Mouse (Mus musculus) ZHBTc4 (cell line): Measurements from ENCODE around the gene Cyct.

Experiments
- DNase-seq: peaks from one replicate; pipeline ENCODE4 v3.0.0-alpha.2; 2011; ENCODE audit warnings: low read depth, low spot score

The Cyct gene

DNA sequence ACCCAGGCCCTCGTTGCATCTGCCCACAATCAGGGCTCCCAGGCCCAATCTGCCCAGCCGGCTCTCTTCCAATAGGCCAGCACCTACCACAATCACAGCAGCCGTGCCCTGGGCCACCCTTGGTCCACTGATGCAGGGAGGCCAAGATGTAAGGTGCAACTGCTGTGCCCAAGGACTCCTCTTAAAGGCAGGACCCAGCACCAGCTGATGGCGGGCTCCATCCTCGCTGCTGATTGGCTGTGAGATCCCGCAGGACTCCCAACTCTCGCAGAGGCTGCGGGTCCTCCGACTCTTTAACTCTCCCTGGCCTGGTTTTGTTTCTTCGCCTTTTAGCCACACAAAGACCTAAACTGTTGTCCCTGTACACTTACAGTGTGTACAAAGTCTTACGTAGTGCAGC lies at the start of gene Cyct:
Gene Cyct (minus strand): TSS at position 225 of the 400 bp plus-strand sequence.
- DNase-seq = peak; percentile 72

DNA sequence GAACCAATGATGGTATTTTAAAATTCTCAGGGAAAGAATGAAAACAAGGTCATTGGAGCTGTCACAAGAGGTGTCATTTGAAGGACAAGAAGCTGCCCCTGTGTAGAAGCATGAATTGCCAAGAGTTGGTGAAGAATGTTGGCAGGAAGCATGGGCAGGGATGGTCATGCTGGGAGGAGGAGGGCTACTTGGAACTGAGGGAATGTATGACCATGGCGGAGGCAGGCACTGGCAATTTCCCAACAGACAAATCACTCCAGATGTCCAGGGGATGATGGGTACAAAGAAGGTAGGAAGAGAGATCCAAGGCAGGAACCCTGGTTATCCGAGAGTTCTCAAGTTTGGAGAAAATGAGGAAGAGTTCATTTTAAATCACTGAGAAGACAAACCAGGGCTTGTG lies 49.7 kb upstream of the Cyct start:
- no peak for DNase-seq

DNA sequence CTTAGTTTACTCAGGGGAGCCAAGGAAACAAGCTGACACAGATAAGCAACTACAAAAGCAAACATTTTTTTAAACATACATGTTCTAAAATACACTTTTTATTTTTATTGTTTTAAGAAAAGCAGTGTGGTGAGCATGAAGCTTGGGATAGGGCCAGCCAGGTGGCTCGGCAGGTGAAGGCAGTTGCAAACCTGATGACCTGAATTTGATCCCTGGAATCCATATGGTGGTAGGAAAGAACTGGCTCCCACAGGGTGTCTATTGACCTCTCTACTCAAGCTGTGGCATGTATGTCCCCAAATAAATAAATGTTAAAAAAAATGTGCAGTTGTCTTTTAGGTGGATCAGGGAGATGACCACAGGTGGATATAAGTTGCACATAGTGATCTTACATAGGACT lies 49.3 kb upstream of the Cyct start:
- no peak for DNase-seq

DNA sequence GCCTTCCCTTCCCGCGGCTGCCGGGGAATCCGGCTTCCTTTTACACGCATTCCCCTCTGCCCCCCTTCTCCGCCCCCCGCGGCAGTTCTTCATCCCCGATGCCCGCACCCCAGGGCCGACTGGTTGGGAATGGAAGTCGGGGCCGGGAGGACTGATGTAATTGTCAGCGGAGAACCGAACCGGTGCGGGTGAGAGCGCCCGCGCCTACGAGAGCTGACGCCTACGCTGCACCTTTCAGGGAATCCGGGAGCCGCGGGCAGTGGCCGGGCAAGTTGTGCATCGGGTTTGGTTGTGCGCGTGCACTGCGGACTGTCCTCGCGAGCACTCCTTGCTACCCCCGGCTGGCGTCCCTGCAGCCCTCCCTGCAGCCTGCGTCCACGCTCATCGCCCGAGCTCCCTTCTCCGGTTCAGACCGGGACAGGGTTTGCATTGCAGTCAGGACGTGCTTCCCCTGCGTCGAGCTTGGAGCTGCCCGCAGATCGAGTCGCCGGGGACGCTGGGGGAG lies 46.7 kb upstream of the Cyct start:
- peak; percentile 73 for DNase-seq

DNA sequence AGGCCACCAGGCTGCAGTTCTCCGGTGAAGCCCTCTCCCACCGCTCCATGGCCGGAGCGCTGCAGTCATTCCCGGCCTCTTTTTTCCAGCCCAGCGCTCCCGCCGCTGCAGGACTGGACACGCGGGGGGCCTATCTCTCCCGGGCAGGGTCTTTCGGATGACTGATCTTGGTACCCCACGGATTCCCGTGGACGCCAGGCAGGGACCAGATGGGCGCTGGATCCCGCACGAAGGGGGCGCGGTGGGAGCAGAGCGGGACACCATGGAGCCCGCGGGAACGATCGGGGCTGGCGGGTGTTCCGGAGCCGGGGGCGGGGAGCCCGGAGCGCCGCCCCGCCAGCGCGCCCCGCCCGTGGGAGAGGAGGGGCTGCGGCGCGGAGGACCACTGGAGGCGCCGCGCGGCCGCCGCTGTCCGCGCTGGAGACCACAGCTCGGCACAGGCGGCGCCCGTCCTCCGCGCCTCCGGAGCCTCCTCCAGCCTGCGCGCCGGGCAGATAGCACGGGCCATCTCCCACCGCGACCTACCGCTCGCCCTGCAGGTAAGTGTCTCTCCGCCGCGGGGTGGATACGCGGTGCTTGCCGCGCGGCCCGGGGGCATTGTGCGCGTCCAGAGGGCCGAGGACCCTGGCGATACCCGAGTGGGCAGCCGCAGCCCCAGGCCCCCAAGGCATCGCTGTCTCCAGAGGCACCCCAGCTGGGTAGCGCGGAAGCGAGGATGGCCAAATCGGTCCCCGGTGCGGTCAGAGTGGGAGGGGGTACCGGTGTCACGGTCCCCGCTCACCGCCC lies 46.1 kb upstream of the Cyct start, which contains the start of gene Osbpl6:
Gene Osbpl6 (plus strand): TSS at position 358 of the 786 bp plus-strand sequence.
- peak; percentile 60 for DNase-seq

DNA sequence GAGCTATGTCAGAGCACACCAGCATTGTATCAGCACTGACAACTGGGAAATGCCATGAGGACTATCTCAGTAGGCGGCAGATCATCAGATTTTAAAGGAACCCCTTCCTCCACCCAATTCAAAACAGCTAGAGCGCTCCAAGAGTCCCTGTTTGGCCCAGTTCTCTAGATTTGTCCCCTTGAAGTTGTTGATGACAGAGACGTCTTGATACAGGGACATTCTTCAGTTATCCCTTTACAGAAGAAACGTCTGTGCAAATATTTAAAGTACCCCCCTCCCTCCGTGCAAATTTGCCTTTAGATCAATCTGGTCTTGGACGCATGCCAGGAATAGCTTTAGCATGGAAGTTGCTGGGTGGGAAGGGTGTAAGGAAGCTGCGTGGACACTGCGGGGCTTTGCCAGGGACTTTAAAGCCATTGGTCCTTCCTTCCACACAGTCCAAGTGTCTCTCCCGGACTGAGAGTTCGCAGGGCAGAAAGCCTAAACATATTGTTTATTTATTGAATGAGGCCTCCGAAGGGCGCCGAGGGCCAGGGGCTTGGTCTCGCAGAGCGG lies 45.4 kb upstream of the Cyct start:
- peak; percentile 42 for DNase-seq

DNA sequence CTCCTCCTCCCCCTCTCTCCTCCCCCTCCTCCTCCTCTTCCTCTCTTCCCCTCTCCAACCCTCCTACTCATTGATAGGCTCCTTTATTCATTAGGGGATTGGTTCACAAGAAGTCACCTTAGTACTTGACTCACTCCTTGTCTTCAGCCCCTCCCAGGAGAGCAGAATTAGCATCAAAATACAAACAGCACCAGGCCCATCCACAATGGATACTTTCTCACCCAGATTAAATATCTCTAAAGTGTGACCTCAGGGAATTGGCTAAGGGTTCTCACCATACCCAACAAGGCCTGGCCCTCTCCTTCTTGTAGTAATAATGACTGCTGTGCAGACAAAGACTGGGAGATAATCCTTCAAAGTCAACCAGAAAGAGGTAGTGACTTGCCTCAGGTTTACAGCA lies 39.9 kb upstream of the Cyct start:
- peak; percentile 71 for DNase-seq

DNA sequence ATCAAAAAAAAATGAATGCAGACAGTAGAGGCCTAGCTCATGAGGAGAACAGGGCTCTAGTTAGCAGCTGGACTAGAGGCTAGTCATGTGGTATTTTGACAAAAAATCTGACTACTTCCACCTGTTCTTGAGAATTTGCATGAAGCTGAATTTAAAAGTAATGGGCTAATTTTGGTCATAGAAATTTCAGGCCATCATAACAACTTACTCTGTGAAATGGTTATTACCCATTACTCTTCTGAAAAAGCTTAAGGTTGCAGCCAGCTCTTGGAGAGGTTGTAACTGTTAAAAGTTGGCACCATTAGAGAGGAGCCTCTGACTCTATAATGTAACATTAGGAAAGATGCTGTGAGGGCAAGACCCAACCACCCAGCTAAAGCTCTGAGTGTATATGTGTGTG lies 26.3 kb upstream of the Cyct start:
- DNase-seq = no peak

DNA sequence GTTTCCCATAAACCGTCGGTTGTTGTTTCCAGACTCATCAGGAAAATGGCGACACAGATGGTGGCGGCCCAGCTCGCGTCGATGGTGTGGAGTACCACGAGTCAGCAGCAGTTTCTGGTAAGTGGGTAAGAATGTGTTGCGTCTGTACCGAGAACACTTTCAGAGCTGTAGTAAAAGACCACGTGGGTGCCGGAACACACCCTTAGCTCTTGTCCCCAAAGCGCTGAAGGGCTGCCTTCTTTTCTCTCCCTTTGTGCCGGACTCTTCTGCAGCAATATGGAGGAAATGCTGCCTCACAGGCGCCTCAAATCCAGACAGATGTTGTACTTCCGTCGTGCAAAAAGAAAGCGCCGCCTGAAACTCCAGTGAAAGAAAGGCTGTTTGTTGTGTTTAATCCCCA lies 18.4 kb upstream of the Cyct start:
- DNase-seq = peak; percentile 76

DNA sequence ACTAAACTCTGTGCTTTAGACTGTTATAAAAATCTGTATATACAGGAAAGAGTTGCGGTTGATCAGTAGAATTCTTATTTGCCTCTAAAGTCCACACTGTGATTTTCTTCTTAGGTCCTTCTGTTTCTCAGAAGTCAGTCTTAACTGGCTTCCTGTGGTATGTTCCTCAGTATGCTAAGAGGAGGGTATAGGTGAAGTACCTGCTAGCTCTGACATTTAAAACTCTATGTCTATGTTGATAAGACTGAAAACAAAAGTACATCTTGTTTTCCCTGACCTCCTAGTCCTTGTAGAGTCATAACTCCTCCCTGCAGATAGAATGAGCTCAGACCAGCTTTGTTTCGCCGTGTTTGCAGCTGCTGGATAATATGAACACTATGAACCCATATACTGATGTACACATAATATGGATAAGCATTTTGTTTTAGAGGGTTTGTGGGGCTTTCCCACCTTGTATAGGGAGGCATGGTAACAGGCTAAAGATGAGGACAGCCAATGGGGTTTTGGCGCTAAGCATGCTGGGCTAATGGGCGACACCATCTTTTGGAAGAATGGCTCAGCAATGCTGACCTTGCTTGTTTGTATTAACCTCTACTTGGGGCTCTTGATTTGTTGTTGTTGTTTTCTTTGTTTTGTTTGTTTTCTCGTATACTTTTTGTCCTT lies 14.4 kb upstream of the Cyct start:
- DNase-seq = no peak

DNA sequence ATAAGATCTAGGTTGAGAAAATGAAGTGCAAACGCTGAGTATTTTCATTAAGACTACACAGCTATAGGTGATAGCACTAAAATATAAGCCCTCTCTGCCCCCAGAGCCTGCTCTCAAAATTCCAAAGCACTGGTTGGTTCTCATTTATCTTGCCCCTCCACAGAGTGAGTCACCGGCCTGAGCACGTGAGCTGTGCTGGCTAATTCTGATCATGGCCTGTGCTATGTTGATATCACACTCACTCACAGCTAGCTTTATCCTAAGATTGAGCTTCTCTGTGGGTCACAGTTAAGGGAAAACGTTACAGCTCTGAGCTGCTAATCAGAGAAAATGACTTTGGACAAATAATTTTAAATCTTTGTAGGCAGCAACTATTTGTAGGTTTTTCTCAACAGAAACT lies 12.0 kb upstream of the Cyct start:
- no peak for DNase-seq

DNA sequence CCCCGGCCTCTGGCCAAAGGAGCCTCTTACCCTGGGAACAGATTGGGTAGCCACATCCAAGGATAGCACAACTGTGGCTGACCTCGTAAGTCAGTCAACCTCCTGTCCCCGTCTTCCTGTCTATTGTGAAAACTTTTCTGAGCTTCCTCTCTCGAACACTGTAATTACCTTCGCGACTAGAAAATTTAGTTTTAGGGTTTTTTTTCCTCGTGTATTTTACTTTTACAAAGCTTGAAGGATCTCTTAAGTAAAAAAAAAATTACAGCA lies 10.3 kb upstream of the Cyct start:
- no peak for DNase-seq

DNA sequence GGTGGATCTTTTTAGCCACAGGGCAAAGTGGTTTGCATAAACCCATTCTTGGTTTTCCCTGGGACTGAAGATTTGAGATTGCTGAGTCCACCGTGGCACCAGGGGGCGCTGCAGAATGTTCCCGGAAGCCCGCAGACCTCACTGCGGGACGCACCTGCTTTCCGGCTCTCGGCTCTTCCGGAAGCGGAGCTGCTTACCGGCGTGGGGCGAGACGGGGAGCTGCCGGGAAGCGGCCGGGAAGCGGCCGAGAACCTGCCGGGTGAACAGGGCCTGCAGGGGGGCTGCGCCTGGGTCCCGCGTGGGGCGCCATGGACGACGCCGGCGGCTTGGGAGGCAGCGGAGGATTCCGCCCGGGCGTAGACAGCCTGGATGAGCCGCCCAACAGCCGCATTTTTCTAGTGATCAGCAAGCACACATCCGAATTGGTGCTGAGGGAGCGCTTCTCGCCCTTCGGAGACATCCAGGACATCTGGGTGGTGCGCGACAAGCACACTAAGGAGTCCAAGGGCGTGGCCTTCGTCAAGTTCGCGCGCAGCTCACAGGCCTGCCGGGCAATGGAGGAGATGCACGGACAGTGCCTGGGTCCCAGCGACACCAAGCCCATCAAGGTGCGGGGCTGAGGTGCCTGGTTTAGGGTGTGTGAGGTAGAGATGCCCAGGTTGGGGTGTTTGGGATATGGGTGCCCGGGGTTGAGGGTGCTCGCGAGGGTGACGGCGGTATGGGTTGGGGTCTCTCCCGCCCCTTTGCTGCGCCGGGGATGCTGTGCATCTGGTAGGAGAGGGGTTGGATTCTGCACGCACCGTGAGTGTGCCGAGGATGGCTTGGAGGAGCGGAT lies 9.8 kb upstream of the Cyct start, which contains the start of gene Rbm45:
Gene Rbm45 (plus strand): TSS at position 164 of the 835 bp plus-strand sequence.
- peak; percentile 96 for DNase-seq

DNA sequence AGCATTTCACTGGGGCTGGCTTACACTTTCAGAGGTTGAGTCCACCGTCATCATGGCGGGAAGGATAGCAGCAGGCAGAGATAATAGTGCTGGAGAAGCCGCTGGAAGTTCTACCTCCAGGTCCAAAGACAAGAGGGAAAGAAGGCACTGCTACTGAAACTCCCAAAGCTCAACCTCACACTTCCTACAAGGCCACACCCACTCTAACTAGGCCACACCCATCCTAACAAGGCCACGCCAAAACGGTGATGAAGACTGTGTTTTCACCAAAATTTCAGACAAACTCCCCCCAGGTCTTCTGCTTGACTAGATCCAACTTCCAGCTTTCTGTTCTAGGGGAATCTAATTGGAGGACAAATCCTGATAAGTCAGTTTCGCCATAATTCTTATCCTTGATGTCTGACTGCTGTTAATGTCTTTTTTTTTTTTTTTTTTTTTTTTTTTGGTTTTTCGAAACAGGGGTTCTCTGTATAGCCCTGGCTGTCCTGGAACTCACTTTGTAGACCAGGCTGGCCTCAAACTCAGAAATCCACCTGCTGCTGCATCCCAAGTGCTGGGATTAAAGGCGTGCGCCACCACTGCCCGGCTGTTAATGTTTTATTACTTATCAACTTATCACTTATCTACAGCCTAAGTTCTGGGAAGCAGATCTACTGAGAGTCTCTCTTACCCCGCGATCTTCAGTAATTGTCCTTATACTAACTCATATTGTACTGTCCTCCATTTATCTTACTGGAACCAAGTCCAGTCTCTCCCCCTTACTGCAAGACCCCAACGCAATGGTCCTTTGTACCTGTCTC lies 8.8 kb upstream of the Cyct start:
- DNase-seq = peak; percentile 24

DNA sequence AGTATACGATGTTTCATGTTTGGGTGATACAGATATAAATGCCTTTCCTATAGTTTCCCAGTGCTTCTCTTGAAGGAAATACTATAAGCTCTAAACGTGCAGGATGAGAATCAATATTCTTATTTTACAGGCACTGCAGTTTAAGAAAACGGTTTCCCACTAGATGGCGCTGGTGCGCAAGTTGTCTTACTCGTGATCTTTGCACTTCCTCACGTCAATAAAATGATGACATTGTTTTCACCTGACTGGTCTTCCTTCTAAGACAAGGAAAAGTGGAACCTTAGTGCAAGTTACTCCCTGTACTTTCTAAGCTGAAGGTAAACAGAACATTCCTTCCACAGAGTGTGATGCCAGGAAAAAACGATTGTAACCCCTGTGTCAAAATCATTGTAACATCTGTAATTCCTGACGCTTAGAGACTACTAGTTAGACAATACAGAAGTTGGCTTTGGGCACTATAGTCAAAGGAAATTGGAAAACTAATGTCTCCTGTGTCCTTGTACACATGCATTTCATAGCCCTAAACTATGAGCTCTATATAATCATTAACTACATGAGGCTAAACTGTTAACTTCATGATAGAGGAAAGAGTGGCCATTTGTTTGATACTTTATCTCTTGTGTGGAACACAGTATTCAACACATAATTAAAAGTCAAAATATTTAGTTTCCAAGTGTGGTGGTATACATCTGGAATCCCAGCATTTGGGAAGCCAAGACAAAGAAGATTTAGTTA lies 7.1 kb upstream of the Cyct start:
- peak; percentile 84 for DNase-seq

DNA sequence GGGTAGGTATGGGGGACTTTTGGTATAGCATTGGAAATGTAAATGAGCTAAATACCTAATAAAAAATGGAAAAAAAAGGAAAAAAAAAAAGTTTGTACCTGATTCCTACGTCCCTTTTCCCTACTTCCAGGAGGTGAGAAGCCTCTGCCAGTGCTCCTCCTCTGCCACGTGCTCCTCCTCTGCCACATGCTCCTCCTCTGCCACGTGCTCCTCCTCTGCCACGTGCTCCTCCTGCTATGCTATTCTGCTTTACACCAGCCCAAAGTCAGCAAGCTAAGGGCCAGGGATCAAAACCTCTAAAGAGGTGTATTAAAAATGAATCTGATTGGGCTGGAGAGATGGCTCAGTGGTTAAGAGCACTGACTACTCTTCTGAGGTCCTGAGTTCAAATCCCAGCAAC lies 5.6 kb upstream of the Cyct start:
- DNase-seq = no peak

DNA sequence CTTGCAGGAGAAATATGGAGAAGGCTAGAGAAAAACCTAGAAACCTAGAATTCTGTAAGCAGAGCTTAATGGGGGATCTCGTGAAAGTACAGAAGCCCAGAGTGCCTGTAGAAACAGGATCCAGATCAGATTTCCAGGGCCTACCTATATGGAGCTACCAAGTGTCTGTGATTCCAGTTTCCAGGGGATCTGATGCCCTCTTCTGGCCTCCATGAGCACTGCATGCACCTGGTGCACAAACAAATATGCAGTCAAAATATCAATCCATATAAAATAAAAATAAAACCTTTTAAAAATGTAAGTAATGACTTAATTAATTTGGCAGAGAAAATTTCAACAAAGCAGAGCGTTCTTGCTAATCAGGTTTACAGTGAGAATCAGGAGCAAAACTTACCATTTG lies 1.9 kb upstream of the Cyct start:
- DNase-seq = peak; percentile 73

DNA sequence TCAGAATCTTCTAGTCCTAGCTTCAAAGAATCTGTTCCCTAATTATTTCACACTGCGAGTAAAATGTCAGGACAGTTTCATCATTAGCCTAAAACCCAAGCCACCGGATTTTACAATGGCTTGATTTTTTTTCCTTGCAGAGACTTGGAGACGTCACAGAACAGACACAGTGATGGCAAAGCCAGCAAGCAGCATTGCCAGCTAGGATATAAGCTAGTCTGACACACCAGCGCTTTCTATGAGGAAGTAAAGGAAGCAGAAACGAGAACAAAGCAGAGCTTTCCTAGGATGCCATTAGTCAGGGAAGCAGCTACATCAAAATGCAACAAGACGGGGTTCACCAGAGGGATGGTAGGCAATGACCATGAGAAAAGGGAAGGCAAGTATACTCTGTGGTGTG lies 12.4 kb downstream of the Cyct start:
- DNase-seq = peak; percentile 37

DNA sequence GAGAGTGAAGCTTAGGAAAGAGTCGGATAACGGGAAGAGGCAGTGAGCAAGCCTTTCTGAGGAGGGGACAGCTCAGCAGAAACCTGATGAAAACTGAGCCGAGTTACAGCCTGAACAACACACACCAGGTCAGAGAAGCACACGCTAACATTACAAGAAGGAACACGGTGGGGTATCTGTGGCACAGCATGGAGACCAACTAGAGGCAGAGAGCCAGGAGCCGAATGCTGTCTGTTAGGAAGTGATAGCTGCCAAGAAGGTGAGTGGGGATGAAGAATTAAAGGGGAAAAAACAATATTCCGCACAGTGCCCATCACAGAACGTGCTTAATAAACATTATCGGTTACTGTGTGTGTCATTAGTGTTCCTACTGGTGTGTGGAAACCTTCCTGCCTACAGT lies 18.1 kb downstream of the Cyct start:
- DNase-seq = no peak
